22 mouse cellular contexts compared by ENCODE assay signal in genomic region chr9:73854281-73854680, GRCm38 (mm10).
DNase-seq lines count a peak whose midpoint lies in the region; ATAC-seq and TF ChIP-seq lines count a peak whose summit lies in the region.
"Had no signal": no experiment of that assay in that cellular context is flagged by ENCODE, and none has a peak within 500 bp of the region (broad histone marks: within the 10 kb centered on the region; RNA-seq: fewer than 3 reads in every experiment).

No protein-coding gene starts in this region.

- no peaks in the 10 kb centered on the region for H3K36me3 ChIP-seq in embryonic facial prominence, embryonic 14.5 days (ENCODE audit: control insufficient read depth, insufficient read depth, low read length)
- no peaks in the 10 kb centered on the region for H3K36me3 ChIP-seq in embryonic facial prominence, embryonic 10.5 days (replicated peaks)
- no peaks in the 10 kb centered on the region for H3K36me3 ChIP-seq in limb, embryonic 13.5 days
- no peaks in the 10 kb centered on the region for H3K36me3 ChIP-seq in limb, embryonic 10.5 days
- H3K36me3 ChIP-seq: embryonic facial prominence, embryonic 15.5 days; heart, embryonic 12.5 days; hindbrain, embryonic 10.5 days had no signal

- 48% methylated on average over 3 of the region's 3 CpGs for WGBS in embryonic facial prominence, embryonic 14.5 days
- 63% methylated on average over 3 of the region's 3 CpGs for WGBS in embryonic facial prominence, embryonic 10.5 days
- WGBS in limb, embryonic 13.5 days: 42% methylated on average over 3 of the region's 3 CpGs
- 85% methylated on average over 3 of the region's 3 CpGs for WGBS in limb, embryonic 10.5 days

- no peak for TF ChIP-seq POLR2A in brain, embryonic 14.5 days (IDR thresholded peaks at IDR 0.05; ENCODE audit: borderline replicate concordance, extremely low read depth, insufficient read depth, insufficient read length, poor library complexity, severe bottlenecking)

- no peaks in the 10 kb centered on the region for H3K4me1 ChIP-seq in embryonic facial prominence, embryonic 14.5 days (ENCODE audit: control insufficient read depth, insufficient read depth, low read length)
- H3K4me1 ChIP-seq in embryonic facial prominence, embryonic 10.5 days: no peaks in the 10 kb centered on the region
- H3K4me1 ChIP-seq in limb, embryonic 13.5 days: no peaks in the 10 kb centered on the region
- H3K4me1 ChIP-seq in limb, embryonic 10.5 days: no peaks in the 10 kb centered on the region
- H3K4me1 ChIP-seq: embryonic facial prominence, embryonic 15.5 days; heart, embryonic 12.5 days; hindbrain, embryonic 10.5 days had no signal

- H3K9ac ChIP-seq in embryonic facial prominence, embryonic 14.5 days (ENCODE audit: low read depth, low read length): no peak overlapping the region
- no peak overlapping the region for H3K9ac ChIP-seq in limb, embryonic 13.5 days
- H3K9ac ChIP-seq: embryonic facial prominence, embryonic 15.5 days; forebrain, postnatal 0 days; heart, embryonic 12.5 days; hindbrain, embryonic 14.5 days had no signal

- no peak overlapping the region for H3K27ac ChIP-seq in embryonic facial prominence, embryonic 14.5 days (replicated peaks; ENCODE audit: low read depth, low read length)
- no peak overlapping the region for H3K27ac ChIP-seq in embryonic facial prominence, embryonic 10.5 days (replicated peaks)
- no peak overlapping the region for H3K27ac ChIP-seq in limb, embryonic 13.5 days
- no peak overlapping the region for H3K27ac ChIP-seq in limb, embryonic 10.5 days
- H3K27ac ChIP-seq: embryonic facial prominence, embryonic 15.5 days; gastrocnemius, adult 2 months; hindbrain, embryonic 10.5 days; hindbrain, embryonic 14.5 days had no signal

- no peaks in the 10 kb centered on the region for H3K27me3 ChIP-seq in embryonic facial prominence, embryonic 14.5 days (replicated peaks; ENCODE audit: control insufficient read depth, insufficient read depth, low read length)
- H3K27me3 ChIP-seq in embryonic facial prominence, embryonic 10.5 days (replicated peaks; ENCODE audit: low read depth, poor library complexity, severe bottlenecking): no peaks in the 10 kb centered on the region
- H3K27me3 ChIP-seq in limb, embryonic 13.5 days: no peaks in the 10 kb centered on the region
- H3K27me3 ChIP-seq in limb, embryonic 10.5 days (ENCODE audit: low read depth, poor library complexity, severe bottlenecking): no peaks in the 10 kb centered on the region
- H3K27me3 ChIP-seq: CH12.LX; embryonic facial prominence, embryonic 15.5 days; heart, embryonic 12.5 days had no signal

- H3K4me2 ChIP-seq in embryonic facial prominence, embryonic 14.5 days (ENCODE audit: low read depth, low read length): no peak overlapping the region
- H3K4me2 ChIP-seq in limb, embryonic 13.5 days (replicated peaks): no peak overlapping the region
- H3K4me2 ChIP-seq: embryonic facial prominence, embryonic 15.5 days; heart, embryonic 12.5 days; hindbrain, embryonic 14.5 days had no signal

- H3K4me3 ChIP-seq in embryonic facial prominence, embryonic 14.5 days (ENCODE audit: low read depth, low read length): no peak overlapping the region
- no peak overlapping the region for H3K4me3 ChIP-seq in embryonic facial prominence, embryonic 10.5 days
- H3K4me3 ChIP-seq in limb, embryonic 13.5 days: no peak overlapping the region
- no peak overlapping the region for H3K4me3 ChIP-seq in limb, embryonic 10.5 days
- H3K4me3 ChIP-seq: embryonic facial prominence, embryonic 15.5 days; erythroblast, embryonic 14.5 days; gastrocnemius, adult 2 months; heart, embryonic 12.5 days; hindbrain, embryonic 10.5 days had no signal

- TF ChIP-seq CTCF in brain, embryonic 14.5 days (IDR thresholded peaks at IDR 0.05; ENCODE audit: borderline replicate concordance, extremely low read depth, insufficient read depth, insufficient read length): no peak

- DNase-seq in embryonic facial prominence, embryonic 14.5 days (ENCODE audit: low spot score): peak; percentile 33
- DNase-seq in embryonic facial prominence, embryonic 10.5 days (ENCODE audit: low spot score): no peak
- DNase-seq in limb, embryonic 10.5 days (ENCODE audit: low spot score): no peak
- DNase-seq in brain, embryonic 14.5 days (ENCODE audit: low read depth): peak; percentile 18
- DNase-seq in mesoderm, embryonic 11.5 days (ENCODE audit: low read depth, low spot score): peak; percentile 13
- no peak for DNase-seq in urinary bladder, postnatal 10 days (ENCODE audit: low spot score)
- DNase-seq in spleen, adult 12 weeks (ENCODE audit: low spot score): no peak
- DNase-seq: adrenal gland, adult 8-10 months; adrenal gland, postnatal 36 days; cerebellum, adult 11 months; cerebellum, adult 8-10 months; cerebellum, postnatal 25 days; forebrain, postnatal 0 days; gastrocnemius, adult 2 months; gastrocnemius, postnatal 25 days had no signal

- no peaks in the 10 kb centered on the region for H3K9me3 ChIP-seq in embryonic facial prominence, embryonic 14.5 days (ENCODE audit: control insufficient read depth, low read length)
- H3K9me3 ChIP-seq in embryonic facial prominence, embryonic 10.5 days: no peaks in the 10 kb centered on the region
- H3K9me3 ChIP-seq in limb, embryonic 13.5 days: no peaks in the 10 kb centered on the region
- H3K9me3 ChIP-seq in limb, embryonic 10.5 days (replicated peaks): no peaks in the 10 kb centered on the region
- H3K9me3 ChIP-seq: embryonic facial prominence, embryonic 15.5 days; hindbrain, embryonic 10.5 days had no signal

- ATAC-seq in embryonic facial prominence, embryonic 14.5 days (ENCODE audit: low read depth): no peak
- ATAC-seq in limb, embryonic 13.5 days (ENCODE audit: low FRiP score, low read depth): 0 out of 2 replicates have a peak, but pooled peaks have one; percentile 32
- ATAC-seq: forebrain, postnatal 0 days had no signal

Comparison
In these comparisons a context has a peak if more than half of its experiments do, and no peak if none do; other contexts are left out.
1. DNase-seq: peak in embryonic facial prominence, embryonic 14.5 days (single experiment), brain, embryonic 14.5 days (single experiment) and mesoderm, embryonic 11.5 days (single experiment); none in embryonic facial prominence, embryonic 10.5 days (single experiment), limb, embryonic 10.5 days (single experiment), urinary bladder, postnatal 10 days (single experiment) and spleen, adult 12 weeks (single experiment).